Mouse (Mus musculus) CH12.LX (cell line): ENCODE results near the gene Taldo1. TPM values are rescaled to one million over a fixed set of nuclear protein-coding genes. Genes with fewer than 3 reads are reported as not detected.
A peak's percentile ranks its signal among the peaks of the same experiment; 100 is the strongest.

Experiments
- DNase-seq: peaks from one replicate; pipeline ENCODE4 v3.0.0-alpha.2; 2013; ENCODE audit errors: extremely low read depth
- H3K27ac ChIP-seq: 2 replicates; pipeline ENCODE4 v1.5.1; 2012; ENCODE audit warnings: low read depth, mild to moderate bottlenecking, control low read depth, moderate library complexity; ENCODE audit not compliant: insufficient read depth
- H3K27me3 ChIP-seq: replicated peaks from 2 replicates; pipeline ENCODE3; 2012; ENCODE audit warnings: inconsistent platforms
- H3K36me3 ChIP-seq, 2 experiments: replicated peaks in 1 of 2; 2 replicates each; pipeline versions ENCODE3 to v1.6.1; 2012; ENCODE audit warnings: inconsistent platforms in 1 of 2, low read length in 1 of 2, mild to moderate bottlenecking in 1 of 2, mixed read lengths in 1 of 2, moderate library complexity in 1 of 2; ENCODE audit not compliant: control insufficient read depth in 1 of 2, insufficient read depth in 1 of 2
- H3K4me1 ChIP-seq, 2 experiments: 2 replicates each; pipeline ENCODE4 v1.6.1; 2012; ENCODE audit warnings: inconsistent platforms in 1 of 2, moderate library complexity in 1 of 2; ENCODE audit not compliant: insufficient read depth in 2 of 2, control insufficient read depth in 1 of 2
- H3K4me2 ChIP-seq: 2 replicates; pipeline ENCODE4 v1.6.1; 2012; ENCODE audit warnings: low read depth, mild to moderate bottlenecking, control low read depth; ENCODE audit not compliant: poor library complexity, insufficient read depth, severe bottlenecking
- H3K4me3 ChIP-seq, 3 experiments: fragments of 150-350 bp in 1 of 3; sonication (generic) in 1 of 3; replicated peaks in 1 of 3; 2 replicates each; pipeline versions ENCODE3 to v1.5.1; 2011 to 2012; ENCODE audit warnings: low read depth in 2 of 3, low read length in 2 of 3, mild to moderate bottlenecking in 2 of 3, moderate library complexity in 2 of 3, control low read depth in 1 of 3, improper control_type of control experiment in 1 of 3, inconsistent platforms in 1 of 3, mixed read lengths in 1 of 3; ENCODE audit not compliant: poor library complexity in 1 of 3
- H3K79me2 ChIP-seq: replicated peaks from 2 replicates; pipeline ENCODE4 v1.6.1; 2012; ENCODE audit warnings: mild to moderate bottlenecking, moderate library complexity; ENCODE audit not compliant: control insufficient read depth, poor library complexity, insufficient read depth, severe bottlenecking; ENCODE audit errors: extremely low read depth
- H3K9ac ChIP-seq: 2 replicates; pipeline ENCODE4 v1.6.1; 2012; ENCODE audit warnings: low read depth, mild to moderate bottlenecking, control low read depth, moderate library complexity; ENCODE audit not compliant: insufficient read depth
- H3K9me3 ChIP-seq: replicated peaks from 2 replicates; pipeline ENCODE3; 2012; ENCODE audit warnings: low read length, inconsistent platforms, mixed read lengths
- BHLHE40 ChIP-seq: IDR thresholded peaks from 2 replicates; pipeline ENCODE4 v1.6.1; 2011; ENCODE audit warnings: mild to moderate bottlenecking, low read depth, low read length, improper control_type of control experiment
- CHD1 ChIP-seq: IDR thresholded peaks from 2 replicates; pipeline ENCODE4 v1.6.1; 2012; ENCODE audit warnings: low read depth, low read length, improper control_type of control experiment, inconsistent platforms
- CHD2 ChIP-seq: IDR thresholded peaks from 2 replicates; pipeline ENCODE4 v1.6.1; 2011; ENCODE audit warnings: low read length, improper control_type of control experiment
- GABPA ChIP-seq: IDR thresholded peaks from 2 replicates; pipeline ENCODE4 v1.6.1; 2012; ENCODE audit warnings: low read depth, low read length, improper control_type of control experiment, inconsistent platforms; ENCODE audit not compliant: insufficient replicate concordance
- HCFC1 ChIP-seq: IDR thresholded peaks from 2 replicates; pipeline ENCODE4 v1.6.1; 2012; ENCODE audit warnings: low read depth, mild to moderate bottlenecking, inconsistent platforms, low read length, improper control_type of control experiment
- IRF4 ChIP-seq: IDR thresholded peaks from 2 replicates; pipeline ENCODE4 v1.6.1; 2014; ENCODE audit warnings: low read depth, mild to moderate bottlenecking, inconsistent platforms, low read length, improper control_type of control experiment
- KAT2A ChIP-seq: IDR thresholded peaks from 2 replicates; pipeline ENCODE4 v1.6.1; 2012; ENCODE audit warnings: low read length, improper control_type of control experiment, inconsistent platforms; ENCODE audit not compliant: insufficient replicate concordance
- MXI1 ChIP-seq: IDR thresholded peaks from 2 replicates; pipeline ENCODE4 v1.6.1; 2011; ENCODE audit warnings: mild to moderate bottlenecking, low read depth, low read length, improper control_type of control experiment
- MYC ChIP-seq: IDR thresholded peaks from 2 replicates; pipeline ENCODE4 v1.6.1; 2011; ENCODE audit warnings: low read depth, mild to moderate bottlenecking, improper control_type of control experiment, low read length
- NRF1 ChIP-seq: IDR thresholded peaks from 2 replicates; pipeline ENCODE4 v1.6.1; 2014; ENCODE audit warnings: low read depth, mild to moderate bottlenecking, inconsistent platforms, low read length, improper control_type of control experiment, moderate library complexity
- POLR2A ChIP-seq: IDR thresholded peaks from 2 replicates; pipeline ENCODE4 v1.6.1; 2011; ENCODE audit warnings: low read depth, mild to moderate bottlenecking, improper control_type of control experiment, low read length
- RCOR1 ChIP-seq: conservative IDR thresholded peaks from 2 replicates; pipeline ENCODE4 v1.6.1; 2012; ENCODE audit warnings: low read depth, mild to moderate bottlenecking, inconsistent platforms, low read length, improper control_type of control experiment
- SIN3A ChIP-seq: IDR thresholded peaks from 2 replicates; pipeline ENCODE4 v1.6.1; 2012; ENCODE audit warnings: low read length, improper control_type of control experiment, inconsistent platforms
- TBP ChIP-seq: conservative IDR thresholded peaks from 2 replicates; pipeline ENCODE4 v1.6.1; 2011; ENCODE audit warnings: low read depth, low read length, improper control_type of control experiment
- UBTF ChIP-seq: IDR thresholded peaks from 2 replicates; pipeline ENCODE4 v1.6.1; 2012; ENCODE audit warnings: low read depth, mild to moderate bottlenecking, inconsistent platforms, low read length, improper control_type of control experiment, moderate library complexity
- USF2 ChIP-seq: conservative IDR thresholded peaks from 2 replicates; pipeline ENCODE4 v1.6.1; 2011; ENCODE audit warnings: low read depth, low read length, improper control_type of control experiment
- ZMIZ1 ChIP-seq: IDR thresholded peaks from 2 replicates; pipeline ENCODE4 v1.6.1; 2012; ENCODE audit warnings: low read depth, mild to moderate bottlenecking, inconsistent platforms, low read length, improper control_type of control experiment
- ZNF384 ChIP-seq: IDR thresholded peaks from 2 replicates; pipeline ENCODE4 v1.6.1; 2012; ENCODE audit warnings: low read depth, low read length, improper control_type of control experiment, inconsistent platforms
- dilution Hi-C: fragments of 300-500 bp; cut with MboI; formaldehyde crosslinking; loops from 2 replicates; pipeline ENCODE4 v1.14.3; 2020; ENCODE audit warnings: low sequenced_read_pairs; ENCODE audit not compliant: extremely low pct_unique_long_range_greater_than_20kb, extremely low pct_ligation_motif_present
- in situ Hi-C: fragments of 300-500 bp; cut with MboI; formaldehyde crosslinking; loops from 3 replicates; pipeline ENCODE4 v1.14.3; 2019; ENCODE audit warnings: low sequenced_read_pairs, low pct_ligation_motif_present, low pct_unique_long_range_greater_than_20kb, mixed read lengths
- polyA plus RNA-seq: library from polyadenylated mRNA; unstranded; fragments of >175 nt; gene quantifications from 2 replicates; pipeline ENCODE4 v1.2.1, GENCODE M21; 2012; ENCODE audit warnings: low read depth; ENCODE audit not compliant: insufficient read length
- total RNA-seq, 2 experiments: library from RNA; depleted of rRNA; stranded (reverse); fragments of 300-350 nt in 1 of 2; fragments of >200 nt in 1 of 2; gene quantifications; 2 replicates each; pipeline ENCODE4 v1.2.3; 2012 to 2014

The Taldo1 gene
- total and polyA plus RNA-seq, 3 experiments: 129 to 228 (median 188) TPM

GRCm38 (mm10) chr7:141410631-141411030 is 18.6 kb downstream of the Taldo1 start:
- no peak for DNase-seq
- Histone ChIP-seq H3K9ac (no peak overlapping the region), H3K36me3 (peaks cover 28 to 46% of the 10 kb centered on the region in 2 experiments), H3K4me3 (no peak overlapping the region), H3K27ac (no peak overlapping the region), H3K27me3 (no peaks in the 10 kb centered on the region), H3K4me1 (peaks cover 5 to 23% of the 10 kb centered on the region in 2 experiments), H3K9me3 (no peaks in the 10 kb centered on the region), H3K79me2 (no peaks in the 10 kb centered on the region), H3K4me2 (no peak overlapping the region)
- in situ Hi-C loops (loop anchor here (5.0 kb wide), 1 partner anchor 42 kb away; no protein-coding TSS in a partner anchor), dilution Hi-C loops (no loop called here)
- TF ChIP-seq IRF4 (no peak), CHD1 (no peak), HCFC1 (no peak), USF2 (no peak), BHLHE40 (no peak)

- Histone ChIP-seq H3K79me2 (no peaks in the 10 kb centered on the region), H3K36me3 (peaks cover 28 to 42% of the 10 kb centered on the region in 2 experiments), H3K27ac (no peak overlapping the region), H3K9ac (no peak overlapping the region), H3K4me3 (no peak overlapping the region), H3K9me3 (no peaks in the 10 kb centered on the region), H3K4me1 (peaks cover 5 to 23% of the 10 kb centered on the region in 2 experiments), H3K4me2 (no peak overlapping the region), H3K27me3 (no peaks in the 10 kb centered on the region)
- in situ Hi-C loops (loop anchor here (5.0 kb wide), 1 partner anchor 41 kb away; no protein-coding TSS in a partner anchor), dilution Hi-C loops (no loop called here)
- DNase-seq: no peak
- no peak for TF ChIP-seq RCOR1
- no peak for TF ChIP-seq SIN3A
- TF ChIP-seq UBTF: no peak
- TF ChIP-seq, all 38 proteins: peak for 0
These were observed 19.7 kb downstream of the Taldo1 start for GRCm38 (mm10) chr7:141411667-141412066.

- H3K79me2 ChIP-seq: no peaks in the 10 kb centered on the region
- no peak for TF ChIP-seq MYC
- no peak for TF ChIP-seq ZMIZ1
- TF ChIP-seq ZNF384: no peak
- TF ChIP-seq GABPA: no peak
- TF ChIP-seq NRF1: no peak
- no peak for TF ChIP-seq KAT2A
- no peak for TF ChIP-seq TBP
- no peak for TF ChIP-seq BHLHE40
- no peak for TF ChIP-seq MXI1
- TF ChIP-seq UBTF: no peak
- TF ChIP-seq POLR2A: no peak
- TF ChIP-seq CHD2: no peak
- DNase-seq: no peak
- peaks cover 8 to 32% of the 10 kb centered on the region in 2 experiments for H3K4me1 ChIP-seq
- peak overlapping the region; percentile 69 to 89 (median 79) for H3K4me3 ChIP-seq
- dilution Hi-C loops (no loop called here), in situ Hi-C loops (loop anchor here (5.0 kb wide), 1 partner anchor 39 kb away; no protein-coding TSS in a partner anchor)
- H3K27ac ChIP-seq: no peak overlapping the region
- peaks cover 22 to 37% of the 10 kb centered on the region in 2 experiments for H3K36me3 ChIP-seq
- H3K27me3 ChIP-seq: no peaks in the 10 kb centered on the region
- H3K9ac ChIP-seq: peak overlapping the region; percentile 75
- no peaks in the 10 kb centered on the region for H3K9me3 ChIP-seq
- peak overlapping the region; percentile 75 for H3K4me2 ChIP-seq
These were observed 21.3 kb downstream of the Taldo1 start for GRCm38 (mm10) chr7:141413331-141413730.
